Mouse (Mus musculus): Measurements from ENCODE around the gene Smim8. TPM values are rescaled to one million over a fixed set of nuclear protein-coding genes. Genes with fewer than 3 reads are reported as not detected.

The Smim8 gene
- polyA plus RNA-seq (2016; fragmentation: Nextera tagmentation; extraction: Ambion mirVana) = 26.7 and 38.2 TPM in 2 replicates

DNA sequence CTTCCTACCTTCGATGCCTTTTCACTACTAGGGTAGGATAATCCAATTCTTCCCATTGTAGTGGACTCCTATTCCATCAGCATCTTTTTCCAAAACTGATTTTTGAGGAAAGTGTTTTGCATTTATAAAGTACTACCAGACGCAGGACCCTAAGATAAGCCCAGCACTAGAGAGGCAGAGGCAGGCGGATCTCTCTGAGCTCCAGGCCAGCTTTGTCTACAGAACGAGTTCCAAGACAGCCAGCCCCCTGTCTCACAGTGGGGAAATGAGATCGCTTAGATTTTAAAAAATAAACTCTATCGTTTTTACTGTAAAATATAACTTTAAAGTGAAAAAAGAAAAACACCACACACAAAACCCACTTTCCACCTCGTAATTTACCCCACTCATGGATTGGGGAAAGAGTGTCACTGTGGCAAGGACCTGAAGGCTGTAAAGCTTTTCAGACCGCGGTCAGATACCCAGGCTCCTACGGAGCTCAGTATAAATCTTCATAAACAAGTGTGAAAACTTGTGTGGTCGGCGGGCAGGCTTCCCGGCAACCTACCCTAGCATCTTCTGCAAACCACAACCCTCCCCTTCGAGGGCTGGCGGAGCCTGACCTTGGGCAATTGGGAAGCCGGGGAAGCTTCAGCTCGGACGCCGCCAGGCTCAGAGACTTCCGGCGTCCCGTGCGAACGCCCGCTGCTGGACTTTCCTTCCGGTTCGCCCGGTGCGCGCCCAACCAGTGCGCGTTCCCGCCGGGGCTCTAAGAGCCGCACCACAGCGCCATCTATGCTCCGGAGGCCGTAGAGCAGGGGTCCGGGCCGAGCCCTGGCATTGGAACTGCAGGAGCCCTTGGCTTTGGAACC, at the start of gene Smim8:
TSS of gene Smim8 (minus strand) at position 747 of the 851 bp plus-strand sequence.
- Histone ChIP-seq H3K27me3 (ENCODE audit: low read depth, poor library complexity, severe bottlenecking) (peaks cover 8% of the 10 kb centered on the region; the same call in 1 of the 2 replicates), H3K4me1 (peaks cover 3% of the 10 kb centered on the region), H3K36me3 (no peaks in the 10 kb centered on the region), H3K9me3 (replicated peaks) (no peaks in the 10 kb centered on the region), H3K27ac (peak within 1 kb of the TSS; percentile 90), H3K4me3 (peak within 1 kb of the TSS; percentile 71)
- 6% methylated on average over 40 of the region's 40 CpGs for WGBS
- DNase-seq (ENCODE audit: low spot score) = peak; percentile 98

GRCm38 (mm10) chr4:34823901-34824300, 45.7 kb upstream of the Smim8 start:
- H3K27ac ChIP-seq = no peak overlapping the region
- H3K27me3 ChIP-seq (ENCODE audit: low read depth, poor library complexity, severe bottlenecking) = no peaks in the 10 kb centered on the region
- no peaks in the 10 kb centered on the region for H3K9me3 ChIP-seq (replicated peaks)
- WGBS = 97% methylated on average over 1 of the region's 1 CpGs
- peaks cover 48% of the 10 kb centered on the region for H3K36me3 ChIP-seq
- no peak overlapping the region for H3K4me3 ChIP-seq
- no peak for DNase-seq (ENCODE audit: low spot score)
- H3K4me1 ChIP-seq = no peaks in the 10 kb centered on the region

GRCm38 (mm10) chr4:34819904-34820303, 41.7 kb upstream of the Smim8 start:
- H3K27me3 ChIP-seq (ENCODE audit: low read depth, poor library complexity, severe bottlenecking) = no peaks in the 10 kb centered on the region
- H3K27ac ChIP-seq = no peak overlapping the region
- whole genome bisulfite sequencing = 95% methylated on average over 4 of the region's 4 CpGs
- no peaks in the 10 kb centered on the region for H3K9me3 ChIP-seq (replicated peaks)
- no peak overlapping the region for H3K4me3 ChIP-seq
- DNase-seq (ENCODE audit: low spot score) = no peak
- H3K4me1 ChIP-seq = no peaks in the 10 kb centered on the region
- H3K36me3 ChIP-seq = peaks cover 60% of the 10 kb centered on the region

GRCm38 (mm10) chr4:34801166-34802034, 23.2 kb upstream of the Smim8 start:
- Histone ChIP-seq H3K27me3 (ENCODE audit: low read depth, poor library complexity, severe bottlenecking) (no peaks in the 10 kb centered on the region), H3K9me3 (replicated peaks) (no peaks in the 10 kb centered on the region), H3K36me3 (peaks cover 38% of the 10 kb centered on the region), H3K4me3 (no peak overlapping the region), H3K4me1 (peaks cover 1% of the 10 kb centered on the region; the same call in 1 of the 2 replicates), H3K27ac (no peak overlapping the region)
- 90% methylated on average over 14 of the region's 14 CpGs for WGBS
- no peak for DNase-seq (ENCODE audit: low spot score)

DNA sequence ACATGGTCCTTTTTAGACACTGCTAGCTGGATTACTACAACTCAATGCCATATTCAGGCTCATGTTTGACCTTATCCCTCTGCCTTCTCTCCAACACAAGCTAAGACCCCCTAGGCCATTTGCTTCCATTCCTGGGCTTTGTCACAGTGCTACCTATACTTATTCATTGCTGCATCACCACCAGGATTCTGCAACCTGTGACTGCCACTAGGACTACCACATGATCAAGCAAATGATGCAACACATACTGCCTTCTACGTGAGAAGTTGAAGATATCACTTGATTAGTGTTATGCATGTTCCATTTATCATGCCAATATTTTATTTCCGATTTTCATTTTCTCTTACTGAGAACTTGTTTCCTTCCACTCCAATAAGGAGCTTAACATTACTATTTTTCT, 19.8 kb upstream of the Smim8 start:
- H3K4me1 ChIP-seq = peaks cover 16% of the 10 kb centered on the region
- 96% methylated on average over 2 of the region's 2 CpGs for WGBS
- H3K27ac ChIP-seq = no peak overlapping the region
- H3K27me3 ChIP-seq (ENCODE audit: low read depth, poor library complexity, severe bottlenecking) = no peaks in the 10 kb centered on the region
- H3K9me3 ChIP-seq (replicated peaks) = no peaks in the 10 kb centered on the region
- DNase-seq (ENCODE audit: low spot score) = no peak
- peaks cover 8% of the 10 kb centered on the region for H3K36me3 ChIP-seq
- no peak overlapping the region for H3K4me3 ChIP-seq

DNA sequence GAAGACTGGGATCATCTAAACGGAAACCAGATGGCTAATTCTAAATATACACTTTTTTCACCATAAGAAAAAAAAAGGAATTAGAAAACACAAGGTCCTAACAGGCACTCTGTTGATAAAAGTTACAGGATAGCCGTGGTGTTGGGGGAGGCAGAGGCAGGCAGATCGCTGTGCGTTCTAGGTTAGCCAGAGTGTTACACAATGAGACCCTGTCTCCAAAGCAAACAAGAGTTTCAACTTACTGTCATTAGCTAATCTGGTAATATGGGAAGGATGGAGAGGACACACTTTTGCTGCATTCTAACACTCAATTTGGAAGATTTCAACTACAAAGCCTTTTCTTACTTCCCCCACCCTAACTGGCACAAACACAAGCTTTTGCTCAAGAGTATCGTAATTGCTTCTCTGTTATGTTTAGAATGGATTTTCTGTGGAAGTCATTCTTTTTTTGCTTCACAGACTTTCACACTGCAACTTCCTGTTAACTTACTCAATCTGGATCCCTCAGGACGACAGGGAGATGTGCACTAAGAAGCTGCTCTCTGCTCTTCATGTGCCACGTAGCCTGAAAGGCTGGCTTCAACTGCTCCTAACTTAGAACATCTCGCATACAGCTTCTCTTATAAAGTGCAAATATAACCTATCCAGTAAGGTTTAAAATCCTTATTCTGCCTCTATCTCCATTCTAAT, 19.2 kb upstream of the Smim8 start:
- DNase-seq (ENCODE audit: low spot score) = no peak
- no peak overlapping the region for H3K27ac ChIP-seq
- 80% methylated on average over 8 of the region's 8 CpGs for WGBS
- H3K4me1 ChIP-seq = peaks cover 16% of the 10 kb centered on the region
- H3K27me3 ChIP-seq (ENCODE audit: low read depth, poor library complexity, severe bottlenecking) = no peaks in the 10 kb centered on the region
- H3K9me3 ChIP-seq (replicated peaks) = no peaks in the 10 kb centered on the region
- H3K36me3 ChIP-seq = 0 out of 2 replicates have a peak, but pooled peaks cover 4% of the 10 kb centered on the region
- no peak overlapping the region for H3K4me3 ChIP-seq

DNA sequence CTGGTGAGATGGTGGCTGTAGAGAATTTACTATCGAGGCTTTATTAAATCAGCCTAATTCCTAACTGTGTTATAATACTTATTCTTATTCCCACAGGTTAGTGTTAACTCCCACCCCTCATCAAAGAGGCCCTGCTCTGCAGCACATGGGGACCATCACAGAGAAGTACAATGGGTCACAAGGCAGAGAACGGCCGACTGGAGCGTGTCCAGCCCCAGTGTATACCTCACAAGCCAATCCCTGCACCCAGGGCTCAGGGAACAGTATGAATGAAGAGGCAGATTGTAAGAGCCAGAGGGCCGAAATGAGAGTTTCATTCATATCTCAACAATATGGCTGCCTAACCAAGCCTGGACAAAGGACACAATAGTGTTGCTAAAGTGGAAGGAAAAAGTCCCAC, 18.1 kb upstream of the Smim8 start:
- H3K27me3 ChIP-seq (ENCODE audit: low read depth, poor library complexity, severe bottlenecking) = no peaks in the 10 kb centered on the region
- no peaks in the 10 kb centered on the region for H3K9me3 ChIP-seq (replicated peaks)
- H3K36me3 ChIP-seq = no peaks in the 10 kb centered on the region
- no peak overlapping the region for H3K27ac ChIP-seq
- no peak overlapping the region for H3K4me3 ChIP-seq
- peaks cover 16% of the 10 kb centered on the region for H3K4me1 ChIP-seq
- no peak for DNase-seq (ENCODE audit: low spot score)
- 93% methylated on average over 5 of the region's 5 CpGs for WGBS

GRCm38 (mm10) chr4:34786476-34786875, 8.3 kb upstream of the Smim8 start:
- no peaks in the 10 kb centered on the region for H3K9me3 ChIP-seq (replicated peaks)
- H3K4me1 ChIP-seq = 0 out of 2 replicates have a peak, but pooled peaks cover 5% of the 10 kb centered on the region
- H3K36me3 ChIP-seq = no peaks in the 10 kb centered on the region
- no peak overlapping the region for H3K4me3 ChIP-seq
- no peak for DNase-seq (ENCODE audit: low spot score)
- WGBS = 84% methylated on average over 3 of the region's 3 CpGs
- no peak overlapping the region for H3K27ac ChIP-seq
- no peaks in the 10 kb centered on the region for H3K27me3 ChIP-seq (ENCODE audit: low read depth, poor library complexity, severe bottlenecking)

GRCm38 (mm10) chr4:34785646-34786045, 7.4 kb upstream of the Smim8 start:
- H3K27ac ChIP-seq = no peak overlapping the region
- no peaks in the 10 kb centered on the region for H3K36me3 ChIP-seq
- H3K4me3 ChIP-seq = no peak overlapping the region
- H3K4me1 ChIP-seq = 0 out of 2 replicates have a peak, but pooled peaks cover 5% of the 10 kb centered on the region
- 66% methylated on average over 2 of the region's 2 CpGs for WGBS
- no peaks in the 10 kb centered on the region for H3K9me3 ChIP-seq (replicated peaks)
- no peaks in the 10 kb centered on the region for H3K27me3 ChIP-seq (ENCODE audit: low read depth, poor library complexity, severe bottlenecking)
- no peak for DNase-seq (ENCODE audit: low spot score)

- H3K4me3 ChIP-seq = no peak overlapping the region
- no peak overlapping the region for H3K27ac ChIP-seq
- H3K36me3 ChIP-seq = no peaks in the 10 kb centered on the region
- no peak for DNase-seq (ENCODE audit: low spot score)
- WGBS = 55% methylated on average over 5 of the region's 5 CpGs
- 0 out of 2 replicates have a peak, but pooled peaks cover 5% of the 10 kb centered on the region for H3K4me1 ChIP-seq
- no peaks in the 10 kb centered on the region for H3K9me3 ChIP-seq (replicated peaks)
- no peaks in the 10 kb centered on the region for H3K27me3 ChIP-seq (ENCODE audit: low read depth, poor library complexity, severe bottlenecking)
Measured at GRCm38 (mm10) chr4:34784865-34785264, 6.6 kb upstream of the Smim8 start.

- Histone ChIP-seq H3K27me3 (ENCODE audit: low read depth, poor library complexity, severe bottlenecking) (no peaks in the 10 kb centered on the region), H3K4me1 (0 out of 2 replicates have a peak, but pooled peaks cover 5% of the 10 kb centered on the region), H3K36me3 (no peaks in the 10 kb centered on the region), H3K9me3 (replicated peaks) (no peaks in the 10 kb centered on the region), H3K27ac (no peak overlapping the region), H3K4me3 (no peak overlapping the region)
- no peak for DNase-seq (ENCODE audit: low spot score)
- 38% methylated on average over 4 of the region's 4 CpGs for WGBS
Measured at GRCm38 (mm10) chr4:34782730-34783129, 4.5 kb upstream of the Smim8 start.

GRCm38 (mm10) chr4:34771652-34772371, 6.4 kb downstream of the Smim8 start:
- DNase-seq (ENCODE audit: low spot score) = peak; percentile 49
- Histone ChIP-seq H3K4me3 (no peak overlapping the region), H3K27ac (no peak overlapping the region), H3K36me3 (no peaks in the 10 kb centered on the region), H3K27me3 (ENCODE audit: low read depth, poor library complexity, severe bottlenecking) (peaks cover 11% of the 10 kb centered on the region; the same call in 1 of the 2 replicates), H3K4me1 (peaks cover 7% of the 10 kb centered on the region), H3K9me3 (replicated peaks) (no peaks in the 10 kb centered on the region)
- WGBS = 10% methylated on average over 8 of the region's 8 CpGs
